Mouse (Mus musculus): Measurements from ENCODE around the gene Rnf19b.

DNA sequence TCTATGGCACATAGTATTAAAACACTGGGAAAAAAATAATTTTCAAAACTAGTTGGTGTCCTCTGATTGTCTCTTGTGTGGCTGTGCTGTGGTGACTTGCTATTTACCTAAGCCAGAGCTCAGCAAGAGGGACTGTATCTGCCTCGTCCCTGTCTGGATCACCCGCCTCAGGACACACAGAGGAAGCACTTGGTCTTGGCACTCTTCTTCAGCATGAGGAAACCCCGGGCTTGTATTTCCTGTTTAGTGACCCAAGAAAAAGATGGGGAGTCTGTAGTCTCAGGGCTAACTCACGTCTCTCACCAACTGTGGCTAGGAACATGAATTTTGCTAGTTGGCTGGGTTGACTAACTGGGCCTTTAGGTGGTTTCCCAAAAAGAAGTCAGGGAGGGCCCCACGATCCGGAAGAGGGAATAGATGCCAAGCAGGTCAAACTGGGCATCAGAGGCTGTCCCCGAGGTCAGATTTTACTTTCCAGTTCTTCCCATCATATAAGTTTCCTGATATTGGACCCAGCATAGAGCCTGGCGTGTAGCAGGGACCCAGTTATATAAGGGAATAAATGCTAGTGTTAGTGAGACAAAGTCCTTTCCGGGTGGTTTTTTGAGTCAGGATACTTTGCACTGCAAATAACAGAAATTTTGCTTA, 39.2 kb upstream of the Rnf19b start:
- TF ChIP-seq GATA1 (IDR thresholded peaks at IDR 0.05; ENCODE audit: low read length) (no peak), TAL1 (IDR thresholded peaks at IDR 0.05; ENCODE audit: low read length) (no peak)

Measured in erythroblast, embryonic 14.5 days (primary cell).